Mouse (Mus musculus): ENCODE data around the gene Acap2.

GRCm38 (mm10) chr16:31170297-31170696, 30.7 kb downstream of the Acap2 start:
- TF ChIP-seq E2F4 (IDR thresholded peaks at IDR 0.05; ENCODE audit: insufficient replicate concordance, low read depth, low read length) = no peak
- TF ChIP-seq MAZ (IDR thresholded peaks at IDR 0.05; ENCODE audit: low read depth, low read length) = no peak
- peak; percentile 11 for TF ChIP-seq RAD21 (IDR thresholded peaks at IDR 0.05; ENCODE audit: low read depth, low read length)
- peak; percentile 35 to 40; a peak in 2 of 4 replicates for TF ChIP-seq CTCF (conservative IDR thresholded peaks at IDR 0.05 in 1 of 2, IDR thresholded peaks at IDR 0.05 in 1 of 2; ENCODE audit: low read depth in 2 of 2, low read length in 2 of 2)
- TF ChIP-seq SMC3 (IDR thresholded peaks at IDR 0.05; ENCODE audit: low read depth, low read length) = peak; percentile 12; the same call in 1 of the 2 replicates
- TF ChIP-seq IRF4 (IDR thresholded peaks at IDR 0.05; ENCODE audit: low read depth, low read length) = no peak

Measured in CH12.LX (cell line).